Mouse (Mus musculus): ENCODE data around the gene Smim24.

- no peak for TF ChIP-seq CTCF (IDR thresholded peaks at IDR 0.05; ENCODE audit: control insufficient read depth, insufficient read depth, insufficient replicate concordance, low read depth, low read length)
- no peak; the same call in 1 of the 2 replicates for TF ChIP-seq POLR2A (IDR thresholded peaks at IDR 0.05; ENCODE audit: control insufficient read depth, low read depth, low read length)
These were observed 37.4 kb downstream of the Smim24 start for GRCm38 (mm10) chr10:81430141-81430830.
